Mouse (Mus musculus): Measurements from ENCODE around the gene Bbs9. TPM values are rescaled to one million over a fixed set of nuclear protein-coding genes. Genes with fewer than 3 reads are reported as not detected.

The Bbs9 gene
- polyA plus RNA-seq, 1 experiment from 2014 or later = 2.5 TPM

DNA sequence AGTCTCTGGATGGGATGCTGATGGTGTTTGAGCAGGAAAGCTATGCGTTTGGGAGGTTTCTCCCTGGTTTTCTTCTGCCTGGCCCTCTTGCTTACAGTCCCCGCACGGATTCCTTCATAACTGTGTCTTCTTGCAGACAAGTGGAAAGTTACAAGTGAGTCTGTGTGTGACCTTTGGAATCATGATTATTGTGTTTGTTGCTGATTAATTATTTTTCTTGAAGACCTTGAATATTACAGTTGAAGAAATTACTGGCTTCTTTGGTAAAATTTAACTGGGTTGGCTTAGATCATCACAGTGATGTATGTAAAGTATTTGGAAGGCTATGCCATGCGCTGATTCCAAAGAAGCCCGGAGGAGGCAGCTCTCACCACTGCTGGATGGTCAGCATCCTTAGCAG, 92.2 kb downstream of the Bbs9 start:
- Histone ChIP-seq H3K27ac (ENCODE audit: low read length) (no peak overlapping the region), H3K27me3 (ENCODE audit: control insufficient read depth, insufficient read depth, low read depth, low read length) (no peaks in the 10 kb centered on the region), H3K36me3 (ENCODE audit: control insufficient read depth, insufficient read depth) (no peaks in the 10 kb centered on the region), H3K4me1 (ENCODE audit: control insufficient read depth, low read depth, low read length) (no peaks in the 10 kb centered on the region), H3K9ac (ENCODE audit: low read depth, low read length) (no peak overlapping the region), H3K9me3 (replicated peaks; ENCODE audit: control insufficient read depth, low read length) (no peaks in the 10 kb centered on the region), H3K4me2 (ENCODE audit: low read depth, low read length) (no peak overlapping the region), H3K4me3 (ENCODE audit: low read depth, low read length) (no peak overlapping the region)
- no peak for ATAC-seq (ENCODE audit: low read depth)
- 68% methylated on average over 5 of the region's 5 CpGs for WGBS (ENCODE audit: insufficient replicate concordance)

DNA sequence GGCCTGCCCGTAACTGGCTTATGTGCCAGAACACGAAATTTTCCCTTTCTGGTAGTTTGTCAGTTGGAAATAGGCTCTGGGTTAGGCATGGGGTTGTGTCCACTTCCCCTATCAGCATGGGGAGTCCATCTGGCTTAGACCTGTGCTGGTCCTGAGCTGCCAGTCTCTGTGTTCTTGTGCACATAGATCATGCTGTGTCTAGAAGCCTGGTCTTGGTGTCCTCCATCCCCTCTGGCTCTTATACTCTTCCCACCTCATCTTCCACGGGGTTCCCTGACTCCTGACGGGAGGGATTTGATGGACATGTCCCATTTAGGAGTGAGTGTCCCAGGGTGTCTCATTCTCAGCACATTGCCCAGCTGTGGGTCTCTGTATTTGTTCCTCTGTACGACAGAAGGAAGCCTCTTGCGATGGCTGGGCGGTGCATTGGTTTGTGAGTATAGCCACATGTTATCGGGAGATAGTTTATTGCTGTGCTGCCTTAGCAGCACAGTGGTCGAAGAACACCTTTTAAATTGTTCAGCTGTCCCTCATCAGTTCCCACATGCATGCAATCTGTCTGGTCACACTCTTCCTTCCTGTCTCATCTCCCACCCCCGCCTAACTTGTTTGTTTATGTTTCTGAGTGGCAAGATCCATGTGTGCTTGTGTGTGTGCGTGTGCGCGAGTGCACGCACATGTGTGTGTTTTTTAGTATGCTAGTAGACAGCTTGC, 101.1 kb downstream of the Bbs9 start:
- Histone ChIP-seq H3K27me3 (ENCODE audit: control insufficient read depth, insufficient read depth, low read depth, low read length) (no peaks in the 10 kb centered on the region), H3K4me2 (ENCODE audit: low read depth, low read length) (no peak overlapping the region), H3K9ac (ENCODE audit: low read depth, low read length) (no peak overlapping the region), H3K36me3 (ENCODE audit: control insufficient read depth, insufficient read depth) (no peaks in the 10 kb centered on the region), H3K27ac (ENCODE audit: low read length) (no peak overlapping the region), H3K4me3 (ENCODE audit: low read depth, low read length) (no peak overlapping the region), H3K4me1 (ENCODE audit: control insufficient read depth, low read depth, low read length) (no peaks in the 10 kb centered on the region), H3K9me3 (replicated peaks; ENCODE audit: control insufficient read depth, low read length) (no peaks in the 10 kb centered on the region)
- 53% methylated on average over 14 of the region's 14 CpGs for WGBS (ENCODE audit: insufficient replicate concordance)
- no peak for ATAC-seq (ENCODE audit: low read depth)

DNA sequence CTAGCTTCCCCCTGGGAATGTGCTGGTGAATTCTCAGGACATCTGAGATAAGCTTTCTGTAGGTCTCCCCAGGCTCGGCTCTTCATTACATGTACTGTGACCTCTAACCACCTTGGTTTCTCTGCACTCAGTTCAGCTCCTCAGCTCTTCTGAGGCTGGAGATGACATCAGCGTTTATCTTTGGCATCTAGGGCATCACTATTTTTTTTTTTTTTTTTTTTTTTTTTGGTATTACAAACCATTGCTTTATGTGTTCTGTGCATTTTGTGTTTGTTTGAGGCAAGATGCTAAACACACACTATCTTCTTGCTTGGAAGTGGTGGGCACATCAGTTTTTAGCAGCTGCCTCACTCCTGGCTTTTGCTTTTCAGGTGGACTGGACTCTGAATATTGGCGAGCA, 102.8 kb downstream of the Bbs9 start:
- no peak overlapping the region for H3K4me2 ChIP-seq (ENCODE audit: low read depth, low read length)
- no peak overlapping the region for H3K9ac ChIP-seq (ENCODE audit: low read depth, low read length)
- no peaks in the 10 kb centered on the region for H3K36me3 ChIP-seq (ENCODE audit: control insufficient read depth, insufficient read depth)
- no peak for ATAC-seq (ENCODE audit: low read depth)
- H3K4me1 ChIP-seq (ENCODE audit: control insufficient read depth, low read depth, low read length) = no peaks in the 10 kb centered on the region
- H3K27ac ChIP-seq (ENCODE audit: low read length) = no peak overlapping the region
- no peak overlapping the region for H3K4me3 ChIP-seq (ENCODE audit: low read depth, low read length)
- no peaks in the 10 kb centered on the region for H3K9me3 ChIP-seq (replicated peaks; ENCODE audit: control insufficient read depth, low read length)
- no peaks in the 10 kb centered on the region for H3K27me3 ChIP-seq (ENCODE audit: control insufficient read depth, insufficient read depth, low read depth, low read length)
- 50% methylated on average over 3 of the region's 3 CpGs for WGBS (ENCODE audit: insufficient replicate concordance)

DNA sequence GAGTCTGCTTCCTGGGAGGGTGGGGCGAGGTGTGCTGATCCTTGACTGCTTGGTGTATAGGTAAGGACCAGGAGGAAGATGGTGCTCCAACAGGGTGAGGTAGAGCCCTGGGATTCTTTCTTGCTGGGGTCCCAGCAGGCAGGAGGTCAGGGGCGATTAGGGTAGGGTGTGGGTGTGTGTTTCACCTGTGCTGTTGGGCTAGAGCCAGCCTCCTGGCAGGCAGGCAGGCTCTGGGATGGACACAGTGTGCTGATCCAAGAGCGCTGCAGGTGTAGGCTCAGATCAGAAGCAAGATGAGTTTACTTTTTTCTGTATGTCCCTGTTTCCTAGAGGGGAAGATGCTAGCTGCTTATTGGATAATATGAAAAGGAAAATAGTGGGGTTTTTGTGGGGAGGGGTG, 108.7 kb downstream of the Bbs9 start:
- no peaks in the 10 kb centered on the region for H3K9me3 ChIP-seq (replicated peaks; ENCODE audit: control insufficient read depth, low read length)
- 62% methylated on average over 3 of the region's 3 CpGs for WGBS (ENCODE audit: insufficient replicate concordance)
- no peak for ATAC-seq (ENCODE audit: low read depth)
- no peaks in the 10 kb centered on the region for H3K4me1 ChIP-seq (ENCODE audit: control insufficient read depth, low read depth, low read length)
- no peaks in the 10 kb centered on the region for H3K36me3 ChIP-seq (ENCODE audit: control insufficient read depth, insufficient read depth)
- no peaks in the 10 kb centered on the region for H3K27me3 ChIP-seq (ENCODE audit: control insufficient read depth, insufficient read depth, low read depth, low read length)
- no peak overlapping the region for H3K4me2 ChIP-seq (ENCODE audit: low read depth, low read length)
- no peak overlapping the region for H3K27ac ChIP-seq (ENCODE audit: low read length)
- no peak overlapping the region for H3K4me3 ChIP-seq (ENCODE audit: low read depth, low read length)
- no peak overlapping the region for H3K9ac ChIP-seq (ENCODE audit: low read depth, low read length)

DNA sequence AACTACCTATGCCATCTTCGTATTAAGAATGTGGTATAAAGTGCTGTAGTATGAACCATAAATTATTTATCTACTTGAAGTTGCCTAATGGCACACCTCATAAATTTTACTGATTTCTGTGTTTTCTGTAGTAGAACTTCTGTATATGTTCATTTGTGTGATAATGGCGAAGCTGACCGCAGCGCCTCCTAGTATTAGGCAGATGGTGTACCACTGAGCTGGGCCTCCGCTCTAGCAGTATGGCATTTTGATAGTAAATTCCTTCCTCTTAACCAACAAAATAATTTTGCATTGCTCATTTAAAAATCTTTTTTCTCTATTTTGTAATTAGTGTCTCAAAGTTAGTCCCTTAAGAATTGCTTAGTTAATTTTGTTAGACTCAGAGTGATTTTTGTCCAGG, 117.5 kb downstream of the Bbs9 start:
- no peak overlapping the region for H3K9ac ChIP-seq (ENCODE audit: low read depth, low read length)
- no peaks in the 10 kb centered on the region for H3K36me3 ChIP-seq (ENCODE audit: control insufficient read depth, insufficient read depth)
- H3K4me3 ChIP-seq (ENCODE audit: low read depth, low read length) = no peak overlapping the region
- H3K27ac ChIP-seq (ENCODE audit: low read length) = no peak overlapping the region
- H3K4me2 ChIP-seq (ENCODE audit: low read depth, low read length) = no peak overlapping the region
- WGBS (ENCODE audit: insufficient replicate concordance) = 83% methylated on average over 5 of the region's 5 CpGs
- no peaks in the 10 kb centered on the region for H3K4me1 ChIP-seq (ENCODE audit: control insufficient read depth, low read depth, low read length)
- H3K27me3 ChIP-seq (ENCODE audit: control insufficient read depth, insufficient read depth, low read depth, low read length) = no peaks in the 10 kb centered on the region
- H3K9me3 ChIP-seq (replicated peaks; ENCODE audit: control insufficient read depth, low read length) = no peaks in the 10 kb centered on the region
- no peak for ATAC-seq (ENCODE audit: low read depth)

DNA sequence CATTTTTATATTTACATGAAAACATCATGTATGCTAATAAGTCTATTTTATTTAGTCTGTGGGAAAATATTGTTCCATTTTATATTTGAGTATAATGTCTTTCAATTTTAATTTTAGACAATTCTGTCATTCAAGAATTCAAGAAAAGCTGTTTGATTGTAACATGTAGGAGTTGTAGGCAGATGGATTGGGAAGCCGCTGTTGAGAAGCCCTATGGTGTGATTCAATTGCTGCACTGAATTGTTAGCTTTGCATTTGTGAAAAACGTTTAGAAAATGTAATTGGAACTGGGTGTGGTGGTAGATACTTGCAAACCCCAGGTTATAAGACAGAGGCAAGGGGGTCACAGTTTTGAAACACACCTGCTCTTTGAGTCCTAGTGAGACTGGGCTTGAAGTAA, 121.1 kb downstream of the Bbs9 start:
- H3K4me2 ChIP-seq (ENCODE audit: low read depth, low read length) = no peak overlapping the region
- H3K4me3 ChIP-seq (ENCODE audit: low read depth, low read length) = no peak overlapping the region
- H3K36me3 ChIP-seq (ENCODE audit: control insufficient read depth, insufficient read depth) = no peaks in the 10 kb centered on the region
- H3K9ac ChIP-seq (ENCODE audit: low read depth, low read length) = no peak overlapping the region
- no peak for ATAC-seq (ENCODE audit: low read depth)
- no peak overlapping the region for H3K27ac ChIP-seq (ENCODE audit: low read length)
- WGBS (ENCODE audit: insufficient replicate concordance) = 36% methylated on average over 2 of the region's 2 CpGs
- H3K27me3 ChIP-seq (ENCODE audit: control insufficient read depth, insufficient read depth, low read depth, low read length) = no peaks in the 10 kb centered on the region
- no peaks in the 10 kb centered on the region for H3K4me1 ChIP-seq (ENCODE audit: control insufficient read depth, low read depth, low read length)
- no peaks in the 10 kb centered on the region for H3K9me3 ChIP-seq (replicated peaks; ENCODE audit: control insufficient read depth, low read length)

DNA sequence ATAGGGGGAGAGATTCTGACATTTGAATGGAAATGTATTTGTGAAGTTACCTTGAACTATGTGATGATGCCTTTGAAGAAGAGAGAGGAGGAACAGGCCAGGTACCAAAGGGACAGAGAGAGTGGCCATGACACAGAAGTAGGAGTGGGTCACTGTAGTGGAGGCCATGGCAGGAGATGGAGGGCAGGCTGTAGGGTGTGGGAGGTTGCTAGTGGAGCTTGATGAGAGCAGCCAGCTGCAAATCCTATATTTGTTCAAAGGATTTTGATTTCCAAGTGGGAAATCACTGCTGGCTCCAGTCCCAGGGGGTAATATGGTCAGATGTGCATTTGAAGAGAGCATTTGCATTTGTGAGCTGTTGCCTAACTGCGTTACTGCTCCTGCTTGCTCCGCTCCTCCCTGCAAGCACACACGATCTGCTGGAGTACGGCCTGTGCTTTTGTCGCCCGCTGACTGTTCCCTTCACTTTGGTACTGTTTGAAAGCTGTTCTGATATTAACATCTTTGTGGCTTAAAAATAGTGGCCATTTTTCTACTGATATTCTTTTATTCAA, 137.8 kb downstream of the Bbs9 start:
- Histone ChIP-seq H3K4me2 (ENCODE audit: low read depth, low read length) (no peak overlapping the region), H3K27me3 (ENCODE audit: control insufficient read depth, insufficient read depth, low read depth, low read length) (no peaks in the 10 kb centered on the region), H3K27ac (ENCODE audit: low read length) (no peak overlapping the region), H3K9me3 (replicated peaks; ENCODE audit: control insufficient read depth, low read length) (no peaks in the 10 kb centered on the region), H3K9ac (ENCODE audit: low read depth, low read length) (no peak overlapping the region), H3K4me1 (ENCODE audit: control insufficient read depth, low read depth, low read length) (no peaks in the 10 kb centered on the region), H3K4me3 (ENCODE audit: low read depth, low read length) (no peak overlapping the region), H3K36me3 (ENCODE audit: control insufficient read depth, insufficient read depth) (no peaks in the 10 kb centered on the region)
- ATAC-seq (ENCODE audit: low read depth) = no peak
- 79% methylated on average over 6 of the region's 6 CpGs for WGBS (ENCODE audit: insufficient replicate concordance)

DNA sequence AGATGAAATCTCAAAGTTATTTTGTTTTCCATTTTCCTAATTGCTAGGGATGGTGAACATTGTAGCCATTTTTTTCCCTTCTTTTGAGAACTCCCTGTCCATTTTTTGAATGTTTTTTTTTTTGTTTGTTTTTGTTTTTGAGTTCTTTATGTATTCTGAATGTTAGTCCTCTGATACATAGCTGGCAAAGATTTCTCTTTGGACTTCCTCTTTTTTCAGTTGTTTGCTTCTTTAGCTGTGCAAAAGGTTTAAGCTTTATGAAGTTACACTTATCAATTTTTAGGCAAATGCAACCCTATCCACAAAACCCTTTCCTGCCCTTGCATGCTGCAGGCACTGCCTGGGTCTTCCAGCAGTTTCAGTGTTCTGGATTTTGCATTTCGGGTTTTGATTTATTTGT, 143.7 kb downstream of the Bbs9 start:
- H3K27me3 ChIP-seq (ENCODE audit: control insufficient read depth, insufficient read depth, low read depth, low read length) = no peaks in the 10 kb centered on the region
- 46% methylated on average over 1 of the region's 1 CpGs for WGBS (ENCODE audit: insufficient replicate concordance)

DNA sequence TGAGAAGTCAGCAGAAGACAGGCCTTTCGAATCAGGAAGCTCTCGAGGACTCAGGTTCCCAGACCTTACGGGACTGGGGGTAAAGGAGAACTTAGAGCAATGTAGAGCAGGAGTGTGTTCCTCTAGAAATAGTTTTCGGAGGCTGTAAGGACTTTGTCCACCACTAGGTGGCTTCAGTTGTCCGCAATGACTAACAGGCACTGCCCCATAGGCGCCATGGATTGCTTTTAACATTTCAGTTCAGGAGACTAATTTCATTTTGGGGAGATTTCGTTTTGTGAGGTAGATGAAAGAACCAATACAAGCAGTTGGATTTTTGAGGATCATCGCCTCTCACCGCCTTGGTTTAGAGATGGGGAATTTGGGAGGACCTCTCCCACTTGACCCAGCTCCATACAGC, 149.5 kb downstream of the Bbs9 start:
- WGBS (ENCODE audit: insufficient replicate concordance) = 29% methylated on average over 9 of the region's 9 CpGs

More for the DNA sequence above, 143.7 kb downstream of the Bbs9 start:
- Histone ChIP-seq H3K27ac (ENCODE audit: low read length) (no peak overlapping the region), H3K9ac (ENCODE audit: low read depth, low read length) (no peak overlapping the region), H3K4me3 (ENCODE audit: low read depth, low read length) (no peak overlapping the region), H3K9me3 (replicated peaks; ENCODE audit: control insufficient read depth, low read length) (no peaks in the 10 kb centered on the region), H3K36me3 (ENCODE audit: control insufficient read depth, insufficient read depth) (no peaks in the 10 kb centered on the region), H3K4me2 (ENCODE audit: low read depth, low read length) (no peak overlapping the region), H3K4me1 (ENCODE audit: control insufficient read depth, low read depth, low read length) (no peaks in the 10 kb centered on the region)
- ATAC-seq (ENCODE audit: low read depth) = no peak

More for the DNA sequence above, 149.5 kb downstream of the Bbs9 start:
- ATAC-seq (ENCODE audit: low read depth) = no peak
- Histone ChIP-seq H3K36me3 (ENCODE audit: control insufficient read depth, insufficient read depth) (no peaks in the 10 kb centered on the region), H3K4me2 (ENCODE audit: low read depth, low read length) (no peak overlapping the region), H3K27me3 (ENCODE audit: control insufficient read depth, insufficient read depth, low read depth, low read length) (no peaks in the 10 kb centered on the region), H3K9ac (ENCODE audit: low read depth, low read length) (no peak overlapping the region), H3K27ac (ENCODE audit: low read length) (no peak overlapping the region), H3K4me1 (ENCODE audit: control insufficient read depth, low read depth, low read length) (no peaks in the 10 kb centered on the region), H3K9me3 (replicated peaks; ENCODE audit: control insufficient read depth, low read length) (no peaks in the 10 kb centered on the region), H3K4me3 (ENCODE audit: low read depth, low read length) (no peak overlapping the region)

Data from liver, embryonic 16.5 days (tissue).